Mouse (Mus musculus): ENCODE measurements around the gene Ablim2. TPM values are rescaled to one million over a fixed set of nuclear protein-coding genes. Genes with fewer than 3 reads are reported as not detected.

Gene Ablim2
- polyA plus RNA-seq, 1 experiment from 2014 or later, result 40.2 TPM

GRCm38 (mm10) chr5:35921595-35922254, 164.0 kb downstream of the Ablim2 start:
- Histone ChIP-seq H3K36me3 (ENCODE audit: control insufficient read depth, insufficient read depth, low read length) (no peaks in the 10 kb centered on the region), H3K9ac (ENCODE audit: low read depth, low read length) (no peak overlapping the region), H3K4me2 (ENCODE audit: low read length) (peak overlapping the region; percentile 15; the same call in 1 of the 2 replicates), H3K27me3 (replicated peaks; ENCODE audit: control insufficient read depth, insufficient read depth, low read length) (no peaks in the 10 kb centered on the region), H3K4me1 (ENCODE audit: control insufficient read depth, insufficient read depth, low read depth, low read length) (peaks cover 71% of the 10 kb centered on the region), H3K9me3 (ENCODE audit: control insufficient read depth, low read length) (no peaks in the 10 kb centered on the region), H3K4me3 (ENCODE audit: low read length) (no peak overlapping the region), H3K27ac (ENCODE audit: low read depth, low read length) (peak overlapping the region; percentile 18; the same call in 1 of the 2 replicates)
- WGBS, result 40% methylated on average over 10 of the region's 10 CpGs
- ATAC-seq, result peak; percentile 25; the same call in 1 of the 2 replicates

GRCm38 (mm10) chr5:35923448-35923847, 165.8 kb downstream of the Ablim2 start:
- H3K4me2 ChIP-seq (ENCODE audit: low read length), result no peak overlapping the region
- H3K4me3 ChIP-seq (ENCODE audit: low read length), result no peak overlapping the region
- no peak for ATAC-seq
- no peak overlapping the region for H3K9ac ChIP-seq (ENCODE audit: low read depth, low read length)
- H3K9me3 ChIP-seq (ENCODE audit: control insufficient read depth, low read length), result no peaks in the 10 kb centered on the region
- H3K27me3 ChIP-seq (replicated peaks; ENCODE audit: control insufficient read depth, insufficient read depth, low read length), result no peaks in the 10 kb centered on the region
- H3K27ac ChIP-seq (ENCODE audit: low read depth, low read length), result no peak overlapping the region
- WGBS, result 91% methylated on average over 6 of the region's 6 CpGs
- H3K36me3 ChIP-seq (ENCODE audit: control insufficient read depth, insufficient read depth, low read length), result no peaks in the 10 kb centered on the region
- H3K4me1 ChIP-seq (ENCODE audit: control insufficient read depth, insufficient read depth, low read depth, low read length), result peaks cover 61% of the 10 kb centered on the region

- H3K9ac ChIP-seq (ENCODE audit: low read depth, low read length), result 0 out of 2 replicates have a peak overlapping the region, but pooled peaks have one; percentile 4
- peaks cover 44% of the 10 kb centered on the region for H3K4me1 ChIP-seq (ENCODE audit: control insufficient read depth, insufficient read depth, low read depth, low read length)
- no peaks in the 10 kb centered on the region for H3K36me3 ChIP-seq (ENCODE audit: control insufficient read depth, insufficient read depth, low read length)
- ATAC-seq, result peak; percentile 53
- H3K27me3 ChIP-seq (replicated peaks; ENCODE audit: control insufficient read depth, insufficient read depth, low read length), result no peaks in the 10 kb centered on the region
- peak overlapping the region; percentile 45; the same call in 1 of the 2 replicates for H3K27ac ChIP-seq (ENCODE audit: low read depth, low read length)
- no peak overlapping the region for H3K4me2 ChIP-seq (ENCODE audit: low read length)
- no peaks in the 10 kb centered on the region for H3K9me3 ChIP-seq (ENCODE audit: control insufficient read depth, low read length)
- 30% methylated on average over 12 of the region's 12 CpGs for WGBS
- H3K4me3 ChIP-seq (ENCODE audit: low read length), result no peak overlapping the region
Measured at GRCm38 (mm10) chr5:35925171-35925634, 167.5 kb downstream of the Ablim2 start.

GRCm38 (mm10) chr5:35926511-35926910, 168.8 kb downstream of the Ablim2 start:
- Histone ChIP-seq H3K4me1 (ENCODE audit: control insufficient read depth, insufficient read depth, low read depth, low read length) (peaks cover 39% of the 10 kb centered on the region), H3K9ac (ENCODE audit: low read depth, low read length) (no peak overlapping the region), H3K27me3 (replicated peaks; ENCODE audit: control insufficient read depth, insufficient read depth, low read length) (no peaks in the 10 kb centered on the region), H3K4me2 (ENCODE audit: low read length) (no peak overlapping the region), H3K4me3 (ENCODE audit: low read length) (no peak overlapping the region), H3K27ac (ENCODE audit: low read depth, low read length) (0 out of 2 replicates have a peak overlapping the region, but pooled peaks have one; percentile 0), H3K36me3 (ENCODE audit: control insufficient read depth, insufficient read depth, low read length) (no peaks in the 10 kb centered on the region), H3K9me3 (ENCODE audit: control insufficient read depth, low read length) (no peaks in the 10 kb centered on the region)
- WGBS, result 32% methylated on average over 8 of the region's 8 CpGs
- ATAC-seq, result peak; percentile 37

- no peak for ATAC-seq
- peaks cover 4% of the 10 kb centered on the region; the same call in 1 of the 2 replicates for H3K36me3 ChIP-seq (ENCODE audit: control insufficient read depth, insufficient read depth, low read length)
- 63% methylated on average over 5 of the region's 5 CpGs for WGBS
- H3K4me3 ChIP-seq (ENCODE audit: low read length), result no peak overlapping the region
- H3K27ac ChIP-seq (ENCODE audit: low read depth, low read length), result no peak overlapping the region
- no peaks in the 10 kb centered on the region for H3K9me3 ChIP-seq (ENCODE audit: control insufficient read depth, low read length)
- no peak overlapping the region for H3K9ac ChIP-seq (ENCODE audit: low read depth, low read length)
- no peaks in the 10 kb centered on the region for H3K27me3 ChIP-seq (replicated peaks; ENCODE audit: control insufficient read depth, insufficient read depth, low read length)
- H3K4me2 ChIP-seq (ENCODE audit: low read length), result no peak overlapping the region
- peaks cover 24% of the 10 kb centered on the region for H3K4me1 ChIP-seq (ENCODE audit: control insufficient read depth, insufficient read depth, low read depth, low read length)
Measured at GRCm38 (mm10) chr5:35931296-35931695, 173.6 kb downstream of the Ablim2 start.

- no peaks in the 10 kb centered on the region for H3K9me3 ChIP-seq (ENCODE audit: control insufficient read depth, low read length)
- H3K9ac ChIP-seq (ENCODE audit: low read depth, low read length), result no peak overlapping the region
- H3K4me3 ChIP-seq (ENCODE audit: low read length), result no peak overlapping the region
- H3K36me3 ChIP-seq (ENCODE audit: control insufficient read depth, insufficient read depth, low read length), result peaks cover 4% of the 10 kb centered on the region; the same call in 1 of the 2 replicates
- no peaks in the 10 kb centered on the region for H3K27me3 ChIP-seq (replicated peaks; ENCODE audit: control insufficient read depth, insufficient read depth, low read length)
- H3K4me1 ChIP-seq (ENCODE audit: control insufficient read depth, insufficient read depth, low read depth, low read length), result peaks cover 21% of the 10 kb centered on the region
- H3K4me2 ChIP-seq (ENCODE audit: low read length), result no peak overlapping the region
- 66% methylated on average over 10 of the region's 10 CpGs for WGBS
- no peak for ATAC-seq
- no peak overlapping the region for H3K27ac ChIP-seq (ENCODE audit: low read depth, low read length)
Measured at GRCm38 (mm10) chr5:35933059-35933458, 175.4 kb downstream of the Ablim2 start.

Other genes with a start within 250 kb of the Ablim2 start
- 1.2 and 2.4 TPM in 2 replicates for gene Cpz, start 232.2 kb upstream of the Ablim2 start, polyA plus RNA-seq (2015; fragmentation: Nextera tagmentation; extraction: Ambion mirVana)
- 6.2 and 6.4 TPM in 2 replicates for gene Trmt44, start 182.8 kb upstream of the Ablim2 start, polyA plus RNA-seq (2015; fragmentation: Nextera tagmentation; extraction: Ambion mirVana)
- gene Acox3, start 174.8 kb upstream of the Ablim2 start, polyA plus RNA-seq (2015; fragmentation: Nextera tagmentation; extraction: Ambion mirVana), result 12.0 and 13.2 TPM in 2 replicates
- gene Htra3, start 78.1 kb upstream of the Ablim2 start, polyA plus RNA-seq (2015; fragmentation: Nextera tagmentation; extraction: Ambion mirVana), result 17.3 and 25.5 TPM in 2 replicates
- gene Sh3tc1, start 17.9 kb upstream of the Ablim2 start, polyA plus RNA-seq (2015; fragmentation: Nextera tagmentation; extraction: Ambion mirVana), result 2.6 and 2.7 TPM in 2 replicates
- 54.8 and 69.4 TPM in 2 replicates for gene Afap1, start 135.4 kb downstream of the Ablim2 start, polyA plus RNA-seq (2015; fragmentation: Nextera tagmentation; extraction: Ambion mirVana)